Mouse (Mus musculus) lung, postnatal 25 days (tissue): Measurements from ENCODE around the gene Pum1.

Source experiments
- DNase-seq: peaks from one replicate; pipeline ENCODE4 v3.0.0; 2022; ENCODE audit warnings: low spot score

Pum1 gene

GRCm38 (mm10) chr4:130819806-130820205 lies 156.7 kb downstream of the Pum1 start:
- DNase-seq = no peak

GRCm38 (mm10) chr4:130820594-130821255 lies 157.6 kb downstream of the Pum1 start:
- DNase-seq = peak; percentile 50

GRCm38 (mm10) chr4:130828851-130829673 lies 165.9 kb downstream of the Pum1 start:
- DNase-seq = peak; percentile 58
